Mouse (Mus musculus): ENCODE data around the gene Cds2. TPM values are rescaled to one million over a fixed set of nuclear protein-coding genes. Genes with fewer than 3 reads are reported as not detected.

Gene Cds2
- polyA plus RNA-seq, 1 experiment from 2014 or later, result 47.6 TPM

- Histone ChIP-seq H3K9me3 (no peaks in the 10 kb centered on the region), H3K27me3 (replicated peaks) (no peaks in the 10 kb centered on the region), H3K9ac (peak within 1 kb of the TSS; percentile 52), H3K4me2 (replicated peaks) (peak within 1 kb of the TSS; percentile 71), H3K27ac (peak within 1 kb of the TSS; percentile 42; the same call in 1 of the 2 replicates), H3K4me3 (peak within 1 kb of the TSS; percentile 53), H3K4me1 (peaks cover 22% of the 10 kb centered on the region), H3K36me3 (peaks cover 13% of the 10 kb centered on the region)
- peak; percentile 100 for ATAC-seq (ENCODE audit: low FRiP score, low read depth)
- under 1% methylated on average over 79 of the region's 79 CpGs for WGBS
These were observed 10.1 kb upstream of the Cds2 start, which contains the start of gene Pcna for GRCm38 (mm10) chr2:132252542-132253528. TSS of gene Pcna (minus strand) at chr2:132253314.

GRCm38 (mm10) chr2:132253603-132254002, 9.3 kb upstream of the Cds2 start:
- H3K4me2 ChIP-seq (replicated peaks), result peak overlapping the region; percentile 71
- no peak for ATAC-seq (ENCODE audit: low FRiP score, low read depth)
- H3K36me3 ChIP-seq, result peaks cover 13% of the 10 kb centered on the region
- WGBS, result 3% methylated on average over 7 of the region's 7 CpGs
- H3K4me3 ChIP-seq, result peak overlapping the region; percentile 53
- no peak overlapping the region for H3K27ac ChIP-seq
- no peaks in the 10 kb centered on the region for H3K9me3 ChIP-seq
- H3K27me3 ChIP-seq (replicated peaks), result no peaks in the 10 kb centered on the region
- peaks cover 18% of the 10 kb centered on the region for H3K4me1 ChIP-seq
- no peak overlapping the region for H3K9ac ChIP-seq

DNA sequence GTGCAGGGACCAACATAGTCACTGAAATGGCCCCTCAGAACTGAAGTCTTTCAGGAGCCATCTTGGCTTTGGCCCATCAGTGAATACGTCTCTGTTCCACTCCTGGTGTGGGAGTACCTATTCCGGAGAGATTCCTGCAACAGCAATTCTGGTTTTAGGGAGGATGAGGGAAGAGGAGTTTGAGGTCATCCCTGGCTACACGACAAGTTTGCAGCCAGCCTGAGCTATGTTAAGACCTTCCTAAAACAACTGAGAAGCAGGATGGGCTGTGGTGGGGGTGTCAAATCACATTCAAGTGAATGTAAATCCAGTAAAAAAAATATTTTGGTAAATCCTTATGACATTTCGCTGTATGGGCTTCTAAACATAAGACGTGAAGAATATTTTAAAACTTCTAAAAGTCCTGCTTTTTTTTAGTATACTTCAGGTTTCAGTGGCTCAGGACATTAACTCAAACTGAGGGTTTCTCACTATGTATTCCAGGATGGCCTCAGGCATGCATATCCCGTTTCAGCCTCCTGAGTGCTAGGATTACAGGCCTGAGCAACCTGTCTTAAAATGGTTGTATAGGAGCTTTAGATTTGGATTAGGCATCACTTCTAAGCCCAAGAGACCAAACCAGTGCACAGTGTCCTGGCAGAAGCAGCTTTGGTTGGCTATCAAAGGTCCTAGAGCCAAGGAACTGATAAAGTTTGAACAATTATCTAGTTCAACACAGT, 5.4 kb upstream of the Cds2 start:
- 89% methylated on average over 6 of the region's 6 CpGs for WGBS
- Histone ChIP-seq H3K4me2 (replicated peaks) (no peak overlapping the region), H3K27ac (no peak overlapping the region), H3K4me1 (no peaks in the 10 kb centered on the region), H3K9me3 (no peaks in the 10 kb centered on the region), H3K4me3 (no peak overlapping the region), H3K9ac (no peak overlapping the region), H3K36me3 (no peaks in the 10 kb centered on the region), H3K27me3 (replicated peaks) (no peaks in the 10 kb centered on the region)
- ATAC-seq (ENCODE audit: low FRiP score, low read depth), result no peak

- H3K27ac ChIP-seq, result no peak overlapping the region
- H3K4me1 ChIP-seq, result peaks cover 13% of the 10 kb centered on the region
- H3K9me3 ChIP-seq, result no peaks in the 10 kb centered on the region
- no peaks in the 10 kb centered on the region for H3K36me3 ChIP-seq
- ATAC-seq (ENCODE audit: low FRiP score, low read depth), result no peak
- H3K9ac ChIP-seq, result no peak overlapping the region
- 95% methylated on average over 3 of the region's 3 CpGs for WGBS
- no peak overlapping the region for H3K4me2 ChIP-seq (replicated peaks)
- no peaks in the 10 kb centered on the region for H3K27me3 ChIP-seq (replicated peaks)
- no peak overlapping the region for H3K4me3 ChIP-seq
These were observed 2.3 kb upstream of the Cds2 start for GRCm38 (mm10) chr2:132260601-132261000.

- H3K4me2 ChIP-seq (replicated peaks), result no peak overlapping the region
- H3K9me3 ChIP-seq, result no peaks in the 10 kb centered on the region
- H3K4me1 ChIP-seq, result peaks cover 13% of the 10 kb centered on the region
- no peak overlapping the region for H3K27ac ChIP-seq
- 0 out of 2 replicates have a peak, but pooled peaks have one; percentile 2 for ATAC-seq (ENCODE audit: low FRiP score, low read depth)
- no peak overlapping the region for H3K9ac ChIP-seq
- H3K36me3 ChIP-seq, result no peaks in the 10 kb centered on the region
- no peak overlapping the region for H3K4me3 ChIP-seq
- H3K27me3 ChIP-seq (replicated peaks), result no peaks in the 10 kb centered on the region
- WGBS, result 78% methylated on average over 6 of the region's 6 CpGs
These were observed 773 bp upstream of the Cds2 start for GRCm38 (mm10) chr2:132262175-132262574.

- Histone ChIP-seq H3K36me3 (no peaks in the 10 kb centered on the region), H3K9ac (peak overlapping the region; percentile 73), H3K4me3 (peak overlapping the region; percentile 92), H3K27ac (peak overlapping the region; percentile 76), H3K4me2 (replicated peaks) (peak overlapping the region; percentile 72), H3K27me3 (replicated peaks) (no peaks in the 10 kb centered on the region), H3K9me3 (no peaks in the 10 kb centered on the region), H3K4me1 (peaks cover 13% of the 10 kb centered on the region)
- ATAC-seq (ENCODE audit: low FRiP score, low read depth), result peak; percentile 39
- WGBS, result 1% methylated on average over 47 of the region's 47 CpGs
These were observed 695 bp downstream of the Cds2 start for GRCm38 (mm10) chr2:132263421-132264265.

DNA sequence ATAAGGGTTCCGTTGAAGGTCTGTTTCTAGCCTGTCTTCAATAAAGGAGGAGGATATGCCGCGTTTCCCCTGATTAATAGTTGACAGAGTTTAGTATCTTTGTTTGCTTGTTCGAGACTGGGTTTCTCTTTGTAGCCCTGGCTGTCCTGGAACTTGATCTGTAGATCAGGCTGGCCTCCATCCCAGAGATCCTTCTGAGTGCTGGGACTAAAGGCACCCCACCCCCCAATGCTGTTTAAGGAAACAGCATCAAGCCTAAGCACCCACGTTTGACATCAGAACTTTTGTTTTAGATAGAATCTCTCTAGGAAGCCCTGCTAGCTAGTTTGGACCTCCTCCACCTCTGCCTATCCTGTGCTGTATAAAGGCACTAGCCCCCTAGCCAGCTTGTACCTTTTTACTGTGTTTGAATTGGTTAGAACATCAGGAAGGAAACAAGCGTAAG, 1.3 kb downstream of the Cds2 start:
- peak overlapping the region; percentile 92 for H3K4me3 ChIP-seq
- 16% methylated on average over 6 of the region's 6 CpGs for WGBS
- peak overlapping the region; percentile 72 for H3K4me2 ChIP-seq (replicated peaks)
- no peaks in the 10 kb centered on the region for H3K36me3 ChIP-seq
- ATAC-seq (ENCODE audit: low FRiP score, low read depth), result no peak
- H3K27me3 ChIP-seq (replicated peaks), result no peaks in the 10 kb centered on the region
- H3K27ac ChIP-seq, result no peak overlapping the region
- peak overlapping the region; percentile 73 for H3K9ac ChIP-seq
- no peaks in the 10 kb centered on the region for H3K9me3 ChIP-seq
- peaks cover 13% of the 10 kb centered on the region for H3K4me1 ChIP-seq

GRCm38 (mm10) chr2:132265196-132265595, 2.2 kb downstream of the Cds2 start:
- Histone ChIP-seq H3K27ac (no peak overlapping the region), H3K4me1 (peaks cover 13% of the 10 kb centered on the region), H3K36me3 (no peaks in the 10 kb centered on the region), H3K4me3 (no peak overlapping the region), H3K9ac (no peak overlapping the region), H3K4me2 (replicated peaks) (peak overlapping the region; percentile 72; the same call in 1 of the 2 replicates), H3K27me3 (replicated peaks) (no peaks in the 10 kb centered on the region), H3K9me3 (no peaks in the 10 kb centered on the region)
- no peak for ATAC-seq (ENCODE audit: low FRiP score, low read depth)
- 91% methylated on average over 9 of the region's 9 CpGs for WGBS

DNA sequence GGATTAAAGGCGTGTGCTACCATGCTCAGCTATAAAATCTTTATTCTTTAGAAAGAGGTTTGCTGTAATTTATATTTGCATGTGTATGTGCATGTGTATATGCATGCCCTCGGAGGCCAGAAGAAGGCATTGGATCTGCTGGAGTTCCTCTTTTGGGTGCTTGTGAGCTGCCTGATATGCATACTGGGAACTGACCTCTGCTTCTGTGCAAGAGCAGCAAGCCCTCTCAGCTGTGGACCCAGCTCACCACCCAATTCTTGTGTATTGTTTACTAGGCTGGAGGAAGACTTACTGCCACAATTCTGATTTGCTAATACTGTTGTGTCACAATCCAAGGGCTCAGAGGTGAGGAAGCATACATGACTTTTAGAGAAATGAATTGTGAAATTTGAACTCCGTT, 3.1 kb downstream of the Cds2 start:
- H3K27me3 ChIP-seq (replicated peaks), result no peaks in the 10 kb centered on the region
- H3K27ac ChIP-seq, result no peak overlapping the region
- peaks cover 13% of the 10 kb centered on the region for H3K4me1 ChIP-seq
- H3K36me3 ChIP-seq, result no peaks in the 10 kb centered on the region
- no peak overlapping the region for H3K4me2 ChIP-seq (replicated peaks)
- no peak overlapping the region for H3K9ac ChIP-seq
- H3K9me3 ChIP-seq, result no peaks in the 10 kb centered on the region
- no peak for ATAC-seq (ENCODE audit: low FRiP score, low read depth)
- WGBS, result 93% methylated on average over 3 of the region's 3 CpGs
- H3K4me3 ChIP-seq, result no peak overlapping the region

GRCm38 (mm10) chr2:132269217-132269616, 6.3 kb downstream of the Cds2 start:
- peaks cover 7% of the 10 kb centered on the region for H3K4me1 ChIP-seq
- H3K36me3 ChIP-seq, result 0 out of 2 replicates have a peak, but pooled peaks cover 2% of the 10 kb centered on the region
- ATAC-seq (ENCODE audit: low FRiP score, low read depth), result no peak
- no peak overlapping the region for H3K27ac ChIP-seq
- no peak overlapping the region for H3K9ac ChIP-seq
- no peak overlapping the region for H3K4me3 ChIP-seq
- H3K27me3 ChIP-seq (replicated peaks), result no peaks in the 10 kb centered on the region
- WGBS, result 90% methylated on average over 3 of the region's 3 CpGs
- no peak overlapping the region for H3K4me2 ChIP-seq (replicated peaks)
- H3K9me3 ChIP-seq, result no peaks in the 10 kb centered on the region

DNA sequence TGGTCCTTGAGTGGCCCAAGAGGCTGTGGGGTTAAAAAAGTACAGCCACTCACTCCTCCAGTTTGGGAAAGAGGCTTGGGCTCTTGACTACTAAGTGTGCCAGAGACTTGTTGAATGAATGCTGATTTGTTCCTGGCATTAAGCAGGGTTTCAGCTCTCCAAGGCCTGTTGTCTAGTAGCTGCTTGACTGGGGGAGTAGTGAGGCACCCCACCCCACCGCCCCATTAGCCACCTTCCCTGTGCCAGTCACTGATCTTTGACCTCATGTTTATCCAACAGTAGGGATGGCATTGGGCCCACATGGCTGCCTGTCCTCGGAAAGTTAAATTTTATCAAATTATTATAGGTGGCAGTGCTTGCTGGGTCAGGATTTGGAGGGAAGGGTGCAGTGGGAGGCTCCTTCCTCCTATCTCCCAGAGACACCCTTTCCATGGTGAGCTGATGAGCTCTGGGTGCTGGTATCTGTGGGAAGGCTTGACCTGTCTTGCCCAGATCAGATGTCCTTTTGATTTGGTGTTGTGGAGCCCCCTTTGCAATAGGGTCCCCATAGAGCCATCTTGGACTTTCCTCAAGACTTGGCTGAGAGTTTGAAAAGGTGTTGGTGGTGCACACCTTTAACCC, 7.5 kb downstream of the Cds2 start:
- no peak for ATAC-seq (ENCODE audit: low FRiP score, low read depth)
- Histone ChIP-seq H3K4me1 (no peaks in the 10 kb centered on the region), H3K4me3 (no peak overlapping the region), H3K9ac (no peak overlapping the region), H3K9me3 (no peaks in the 10 kb centered on the region), H3K27ac (no peak overlapping the region), H3K27me3 (replicated peaks) (no peaks in the 10 kb centered on the region), H3K4me2 (replicated peaks) (no peak overlapping the region), H3K36me3 (0 out of 2 replicates have a peak, but pooled peaks cover 3% of the 10 kb centered on the region)
- 91% methylated on average over 2 of the region's 2 CpGs for whole genome bisulfite sequencing

All from neural tube, embryonic 12.5 days (tissue).